Comparison of ENCODE assay signal across 24 mouse cellular contexts in genomic region chr16:72694787-72695186, GRCm38 (mm10).
"Had no signal": no experiment of that assay in that cellular context is flagged by ENCODE, and none has a peak within 500 bp of the region (broad histone marks: within the 10 kb centered on the region; RNA-seq: fewer than 3 reads in every experiment).

No protein-coding gene starts in this region.

- H3K4me3 ChIP-seq: heart, adult 2 months; heart, embryonic 13.5 days; heart, embryonic 15.5 days; hindbrain, embryonic 12.5 days; limb, embryonic 12.5 days; limb, embryonic 15.5 days; liver, embryonic 12.5 days had no signal

- H3K9ac ChIP-seq: forebrain, postnatal 0 days; heart, embryonic 13.5 days; heart, embryonic 15.5 days; hindbrain, embryonic 12.5 days; hindbrain, embryonic 14.5 days; limb, embryonic 12.5 days; limb, embryonic 15.5 days; liver, embryonic 12.5 days; liver, embryonic 14.5 days had no signal

- ATAC-seq: forebrain, postnatal 0 days; hindbrain, embryonic 16.5 days; intestine, embryonic 16.5 days; liver, embryonic 12.5 days had no signal

- H3K36me3 ChIP-seq: heart, embryonic 13.5 days; heart, embryonic 15.5 days; hindbrain, embryonic 12.5 days; limb, embryonic 12.5 days; limb, embryonic 15.5 days; liver, embryonic 12.5 days had no signal

- H3K4me1 ChIP-seq: limb, embryonic 15.5 days; liver, embryonic 12.5 days had no signal

- H3K4me2 ChIP-seq: heart, embryonic 11.5 days; heart, embryonic 13.5 days; heart, embryonic 15.5 days; hindbrain, embryonic 12.5 days; hindbrain, embryonic 14.5 days; limb, embryonic 12.5 days; limb, embryonic 15.5 days; liver, embryonic 12.5 days had no signal

- DNase-seq: forebrain, postnatal 0 days; gastrocnemius, postnatal 14 days; gastrocnemius, postnatal 36 days; heart, adult 11 months; heart, adult 2 months; heart, postnatal 14 days; heart, postnatal 36 days; kidney, adult 11 months; kidney, adult 2 months; kidney, postnatal 14 days; layer of hippocampus, adult 9-11 months; layer of hippocampus, postnatal 36 days; left cerebral cortex, postnatal 4 days had no signal

- H3K27me3 ChIP-seq: heart, embryonic 13.5 days; heart, embryonic 15.5 days; hindbrain, embryonic 12.5 days; limb, embryonic 12.5 days; limb, embryonic 15.5 days; liver, embryonic 12.5 days had no signal

- H3K9me3 ChIP-seq: heart, embryonic 13.5 days; heart, embryonic 15.5 days; hindbrain, embryonic 12.5 days; limb, embryonic 12.5 days; limb, embryonic 15.5 days; liver, embryonic 12.5 days had no signal

- H3K27ac ChIP-seq: heart, adult 2 months; heart, embryonic 13.5 days; heart, embryonic 15.5 days; hindbrain, embryonic 14.5 days; limb, embryonic 12.5 days; liver, embryonic 12.5 days; liver, embryonic 14.5 days had no signal
